Mouse (Mus musculus) cortical plate, adult 2 months (tissue): ENCODE measurements around the gene Scarb2.

Source experiments
- CTCF ChIP-seq: fragments of 200-500 bp; IDR thresholded peaks from 2 replicates; pipeline ENCODE4 v1.5.1; 2011; ENCODE audit warnings: mild to moderate bottlenecking, control low read depth, low read length; ENCODE audit not compliant: insufficient read depth; ENCODE audit errors: extremely low read depth
- POLR2A ChIP-seq: fragments of 200-500 bp; IDR thresholded peaks from 2 replicates; pipeline ENCODE4 v1.6.1; 2011; ENCODE audit warnings: mild to moderate bottlenecking, low read length, control low read depth; ENCODE audit not compliant: insufficient read depth; ENCODE audit errors: extremely low read depth

GRCm38 (mm10) chr5:92452876-92453275 is 53.8 kb downstream of the Scarb2 start:
- TF ChIP-seq CTCF, result no peak
- no peak for TF ChIP-seq POLR2A
